Comparison of ENCODE assay signal across 18 mouse cellular contexts in the genomic region with DNA sequence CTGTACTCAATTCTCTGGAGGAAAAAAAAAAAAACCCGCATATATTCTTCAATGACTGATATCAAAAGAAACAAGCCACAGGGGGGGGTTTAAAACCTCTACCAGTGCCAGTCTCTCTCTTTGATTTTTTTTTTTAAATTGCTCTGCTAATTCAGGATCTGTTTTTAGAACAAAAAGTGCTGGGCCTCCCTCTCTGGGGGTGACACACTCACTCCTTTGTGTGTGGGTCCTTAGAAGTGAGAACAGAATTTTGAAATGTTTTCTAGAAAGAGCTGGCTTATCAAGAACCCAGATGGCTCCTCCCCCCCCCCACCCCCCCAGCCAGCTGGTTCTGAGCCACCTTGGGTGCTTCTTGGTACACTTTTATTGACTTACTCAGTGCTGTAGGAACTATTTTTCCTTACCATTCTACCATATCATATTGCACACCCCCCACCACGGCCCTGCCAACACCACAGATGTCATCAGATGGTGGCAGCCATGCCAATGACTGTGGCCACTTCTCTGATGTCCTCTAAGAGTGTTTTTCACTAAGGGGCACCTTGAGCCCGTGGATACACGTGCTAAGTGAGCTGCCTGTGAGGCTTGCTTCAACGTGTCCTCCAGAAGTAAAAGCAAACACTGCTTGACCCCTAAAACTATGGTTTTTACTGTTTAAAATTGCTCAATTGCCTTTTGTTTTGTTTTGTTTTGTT.
DNase-seq lines count a peak whose midpoint lies in the region; ATAC-seq lines count a peak whose summit lies in the region.
"Had no signal": no experiment of that assay in that cellular context is flagged by ENCODE, and none has a peak within 500 bp of the region (broad histone marks: within the 10 kb centered on the region; RNA-seq: fewer than 3 reads in every experiment).

No protein-coding gene starts in this region.

- no peak overlapping the region for H3K27ac ChIP-seq in forebrain, embryonic 14.5 days (ENCODE audit: low read depth, low read length)
- H3K27ac ChIP-seq in forebrain, embryonic 12.5 days: no peak overlapping the region
- H3K27ac ChIP-seq in heart, embryonic 10.5 days: peak overlapping the region; percentile 10; the same call in 1 of the 2 replicates
- H3K27ac ChIP-seq in heart, embryonic 11.5 days (ENCODE audit: low read depth, low read length): no peak overlapping the region
- H3K27ac ChIP-seq: embryonic facial prominence, embryonic 12.5 days; hindbrain, embryonic 15.5 days; kidney, embryonic 15.5 days had no signal

- H3K4me3 ChIP-seq in forebrain, embryonic 14.5 days (ENCODE audit: low read depth, low read length): no peak overlapping the region
- no peak overlapping the region for H3K4me3 ChIP-seq in forebrain, embryonic 12.5 days (replicated peaks)
- no peak overlapping the region for H3K4me3 ChIP-seq in heart, embryonic 10.5 days
- no peak overlapping the region for H3K4me3 ChIP-seq in heart, embryonic 11.5 days (ENCODE audit: low read depth, low read length)
- H3K4me3 ChIP-seq: embryonic facial prominence, embryonic 12.5 days; hindbrain, embryonic 15.5 days; kidney, embryonic 15.5 days had no signal

- no peak overlapping the region for H3K9ac ChIP-seq in forebrain, embryonic 14.5 days (ENCODE audit: low read length)
- no peak overlapping the region for H3K9ac ChIP-seq in forebrain, embryonic 12.5 days
- no peak overlapping the region for H3K9ac ChIP-seq in heart, embryonic 11.5 days (ENCODE audit: low read depth, low read length)
- H3K9ac ChIP-seq: embryonic facial prominence, embryonic 12.5 days; hindbrain, embryonic 15.5 days; kidney, embryonic 15.5 days had no signal

- H3K4me2 ChIP-seq in forebrain, embryonic 14.5 days (ENCODE audit: low read length): no peak overlapping the region
- H3K4me2 ChIP-seq in forebrain, embryonic 12.5 days: no peak overlapping the region
- no peak overlapping the region for H3K4me2 ChIP-seq in heart, embryonic 11.5 days
- H3K4me2 ChIP-seq: embryonic facial prominence, embryonic 12.5 days; hindbrain, embryonic 15.5 days; kidney, embryonic 15.5 days had no signal

- peak; percentile 41 for DNase-seq in forebrain, embryonic 14.5 days (ENCODE audit: low spot score)
- DNase-seq in heart, embryonic 10.5 days (ENCODE audit: low spot score): no peak
- peak; percentile 63 for DNase-seq in left cerebral cortex, postnatal 4 days
- DNase-seq in left cerebral cortex, adult 8-10 months (ENCODE audit: low spot score in 2 of 2): no peak
- peak; percentile 34 for DNase-seq in brain, adult 2 months (ENCODE audit: low read depth, low spot score)
- DNase-seq in kidney, postnatal 14 days: no peak
- DNase-seq: adrenal gland, adult 2 months; adrenal gland, postnatal 25 days; cerebellum, adult 11 months; gastrocnemius, postnatal 14 days; heart, postnatal 10 days; kidney, adult 2 months had no signal

- intact Hi-C loops in left cerebral cortex, postnatal 4 days (cut with DNase I): no loop called here

- H3K27me3 ChIP-seq in forebrain, embryonic 14.5 days (replicated peaks; ENCODE audit: control insufficient read depth, insufficient read depth, low read length): no peaks in the 10 kb centered on the region
- no peaks in the 10 kb centered on the region for H3K27me3 ChIP-seq in forebrain, embryonic 12.5 days
- no peaks in the 10 kb centered on the region for H3K27me3 ChIP-seq in heart, embryonic 10.5 days (ENCODE audit: insufficient read depth, poor library complexity, severe bottlenecking)
- no peaks in the 10 kb centered on the region for H3K27me3 ChIP-seq in heart, embryonic 11.5 days (ENCODE audit: control insufficient read depth, insufficient read depth, low read length)
- H3K27me3 ChIP-seq: hindbrain, embryonic 15.5 days had no signal

- H3K4me1 ChIP-seq in forebrain, embryonic 14.5 days (ENCODE audit: control insufficient read depth, insufficient read depth, low read length): peaks cover 12% of the 10 kb centered on the region
- H3K4me1 ChIP-seq in forebrain, embryonic 12.5 days: peaks cover 18% of the 10 kb centered on the region
- peaks cover 51% of the 10 kb centered on the region for H3K4me1 ChIP-seq in heart, embryonic 10.5 days
- peaks cover 27% of the 10 kb centered on the region for H3K4me1 ChIP-seq in heart, embryonic 11.5 days (ENCODE audit: control insufficient read depth, insufficient read depth, low read length)

- no peaks in the 10 kb centered on the region for H3K9me3 ChIP-seq in forebrain, embryonic 14.5 days (replicated peaks; ENCODE audit: control insufficient read depth, low read length)
- no peaks in the 10 kb centered on the region for H3K9me3 ChIP-seq in forebrain, embryonic 12.5 days
- no peaks in the 10 kb centered on the region for H3K9me3 ChIP-seq in heart, embryonic 10.5 days
- no peaks in the 10 kb centered on the region for H3K9me3 ChIP-seq in heart, embryonic 11.5 days (replicated peaks; ENCODE audit: control insufficient read depth, low read length)
- H3K9me3 ChIP-seq: embryonic facial prominence, embryonic 12.5 days; hindbrain, embryonic 15.5 days; kidney, embryonic 15.5 days had no signal

- H3K36me3 ChIP-seq in forebrain, embryonic 14.5 days (ENCODE audit: control insufficient read depth, insufficient read depth, low read length): no peaks in the 10 kb centered on the region
- H3K36me3 ChIP-seq in forebrain, embryonic 12.5 days (replicated peaks): no peaks in the 10 kb centered on the region
- no peaks in the 10 kb centered on the region for H3K36me3 ChIP-seq in heart, embryonic 10.5 days
- H3K36me3 ChIP-seq in heart, embryonic 11.5 days (ENCODE audit: control insufficient read depth, insufficient read depth, low read length): no peaks in the 10 kb centered on the region
- H3K36me3 ChIP-seq: embryonic facial prominence, embryonic 12.5 days; hindbrain, embryonic 15.5 days; kidney, embryonic 15.5 days had no signal

- ATAC-seq in forebrain, embryonic 14.5 days: peak; percentile 33; the same call in 1 of the 2 replicates
- ATAC-seq in forebrain, embryonic 12.5 days (ENCODE audit: low FRiP score): no peak
- no peak for ATAC-seq in heart, embryonic 11.5 days (replicated peaks; ENCODE audit: insufficient number of reproducible peaks, low FRiP score, low TSS enrichment)
- ATAC-seq: intestine, embryonic 16.5 days had no signal

- WGBS in forebrain, embryonic 14.5 days: 48% methylated on average over 5 of the region's 5 CpGs
- 64% methylated on average over 5 of the region's 5 CpGs for WGBS in forebrain, embryonic 12.5 days
- 47% methylated on average over 5 of the region's 5 CpGs for WGBS in heart, embryonic 10.5 days
- WGBS in heart, embryonic 11.5 days (ENCODE audit: insufficient replicate concordance): 52% methylated on average over 5 of the region's 5 CpGs

Comparison
In these comparisons a context has a peak if more than half of its experiments do, and no peak if none do; other contexts are left out.
1. DNase-seq: peak in forebrain, embryonic 14.5 days (single experiment), left cerebral cortex, postnatal 4 days (single experiment) and brain, adult 2 months (single experiment); none in heart, embryonic 10.5 days (single experiment), left cerebral cortex, adult 8-10 months (0 of 2) and kidney, postnatal 14 days (single experiment).